Comparison of ENCODE assay signal across 15 mouse cellular contexts in genomic region chr17:8538102-8538501, GRCm38 (mm10). TPM values are rescaled to one million over a fixed set of nuclear protein-coding genes. Genes with fewer than 3 reads are reported as not detected.
DNase-seq lines count a peak whose midpoint lies in the region; ATAC-seq and TF ChIP-seq lines count a peak whose summit lies in the region.
"Had no signal": no experiment of that assay in that cellular context is flagged by ENCODE, and none has a peak within 500 bp of the region (broad histone marks: within the 10 kb centered on the region; RNA-seq: fewer than 3 reads in every experiment).

No protein-coding gene starts in this region.

- 72% methylated on average over 3 of the region's 3 CpGs for WGBS in hindbrain, postnatal 0 days
- 71% methylated on average over 3 of the region's 3 CpGs for WGBS in hindbrain, embryonic 16.5 days
- 74% methylated on average over 3 of the region's 3 CpGs for WGBS in midbrain, postnatal 0 days
- WGBS in midbrain, embryonic 10.5 days, result 75% methylated on average over 3 of the region's 3 CpGs

- no peak overlapping the region for H3K27ac ChIP-seq in hindbrain, postnatal 0 days
- H3K27ac ChIP-seq in hindbrain, embryonic 16.5 days (ENCODE audit: low read depth, low read length), result no peak overlapping the region
- no peak overlapping the region for H3K27ac ChIP-seq in midbrain, postnatal 0 days (ENCODE audit: low read depth, low read length)
- no peak overlapping the region for H3K27ac ChIP-seq in midbrain, embryonic 10.5 days (replicated peaks)
- H3K27ac ChIP-seq: heart, embryonic 15.5 days had no signal

- no peak for TF ChIP-seq POLR2A in brain, embryonic 14.5 days (IDR thresholded peaks at IDR 0.05; ENCODE audit: borderline replicate concordance, extremely low read depth, insufficient read depth, insufficient read length, poor library complexity, severe bottlenecking)

- H3K36me3 ChIP-seq in hindbrain, postnatal 0 days (ENCODE audit: insufficient read depth, low read length), result no peaks in the 10 kb centered on the region
- H3K36me3 ChIP-seq in hindbrain, embryonic 16.5 days (ENCODE audit: control insufficient read depth, insufficient read depth, low read length), result no peaks in the 10 kb centered on the region
- no peaks in the 10 kb centered on the region for H3K36me3 ChIP-seq in midbrain, postnatal 0 days (ENCODE audit: insufficient read depth, low read length)
- no peaks in the 10 kb centered on the region for H3K36me3 ChIP-seq in midbrain, embryonic 10.5 days
- H3K36me3 ChIP-seq: heart, embryonic 15.5 days had no signal

- no peak for DNase-seq in hindbrain, postnatal 0 days (ENCODE audit: low spot score)
- no peak for DNase-seq in midbrain, postnatal 0 days (ENCODE audit: low spot score)
- DNase-seq in midbrain, embryonic 10.5 days (ENCODE audit: low spot score), result no peak
- no peak for DNase-seq in brain, embryonic 14.5 days (ENCODE audit: low read depth)
- DNase-seq in thymus, postnatal 36 days, result peak; percentile 28 to 37
- no peak for DNase-seq in urinary bladder, postnatal 14 days (ENCODE audit: low spot score)
- no peak for DNase-seq in left cerebral cortex, adult 8-10 months (ENCODE audit: low spot score in 2 of 2)

- no peak overlapping the region for H3K4me3 ChIP-seq in hindbrain, postnatal 0 days (ENCODE audit: low read length)
- no peak overlapping the region for H3K4me3 ChIP-seq in hindbrain, embryonic 16.5 days (ENCODE audit: low read length)
- H3K4me3 ChIP-seq in midbrain, postnatal 0 days (ENCODE audit: low read depth, low read length), result no peak overlapping the region
- H3K4me3 ChIP-seq in midbrain, embryonic 10.5 days, result no peak overlapping the region
- H3K4me3 ChIP-seq: heart, embryonic 15.5 days had no signal

- no peak for ATAC-seq in hindbrain, postnatal 0 days
- no peak for ATAC-seq in hindbrain, embryonic 16.5 days
- ATAC-seq in midbrain, postnatal 0 days (ENCODE audit: low FRiP score), result no peak

- no peak overlapping the region for H3K4me2 ChIP-seq in hindbrain, postnatal 0 days (ENCODE audit: low read depth, low read length)
- no peak overlapping the region for H3K4me2 ChIP-seq in hindbrain, embryonic 16.5 days (ENCODE audit: low read length)
- H3K4me2 ChIP-seq in midbrain, postnatal 0 days (ENCODE audit: low read depth, low read length, poor library complexity, severe bottlenecking), result no peak overlapping the region
- H3K4me2 ChIP-seq: heart, embryonic 15.5 days had no signal

- no peak overlapping the region for H3K9ac ChIP-seq in hindbrain, postnatal 0 days (replicated peaks; ENCODE audit: low read length)
- H3K9ac ChIP-seq in hindbrain, embryonic 16.5 days (ENCODE audit: low read depth, low read length), result no peak overlapping the region
- H3K9ac ChIP-seq in midbrain, postnatal 0 days (replicated peaks; ENCODE audit: low read length, poor library complexity, severe bottlenecking), result no peak overlapping the region
- H3K9ac ChIP-seq: heart, embryonic 15.5 days had no signal

- no peaks in the 10 kb centered on the region for H3K27me3 ChIP-seq in hindbrain, postnatal 0 days (ENCODE audit: insufficient read depth, low read length)
- H3K27me3 ChIP-seq in hindbrain, embryonic 16.5 days (replicated peaks; ENCODE audit: control insufficient read depth, insufficient read depth, low read length), result no peaks in the 10 kb centered on the region
- no peaks in the 10 kb centered on the region for H3K27me3 ChIP-seq in midbrain, postnatal 0 days (ENCODE audit: insufficient read depth, low read length)
- no peaks in the 10 kb centered on the region for H3K27me3 ChIP-seq in midbrain, embryonic 10.5 days (ENCODE audit: low read depth, poor library complexity, severe bottlenecking)
- H3K27me3 ChIP-seq: heart, embryonic 15.5 days had no signal

- H3K4me1 ChIP-seq in hindbrain, postnatal 0 days (ENCODE audit: insufficient read depth, low read length), result no peaks in the 10 kb centered on the region
- H3K4me1 ChIP-seq in hindbrain, embryonic 16.5 days (ENCODE audit: control insufficient read depth, insufficient read depth, low read depth, low read length), result no peaks in the 10 kb centered on the region
- H3K4me1 ChIP-seq in midbrain, postnatal 0 days (ENCODE audit: insufficient read depth, low read length), result no peaks in the 10 kb centered on the region
- 0 out of 2 replicates have a peak, but pooled peaks cover 4% of the 10 kb centered on the region for H3K4me1 ChIP-seq in midbrain, embryonic 10.5 days
- H3K4me1 ChIP-seq: heart, embryonic 15.5 days had no signal

- no peaks in the 10 kb centered on the region for H3K9me3 ChIP-seq in hindbrain, postnatal 0 days (ENCODE audit: low read length)
- no peaks in the 10 kb centered on the region; the same call in 1 of the 2 replicates for H3K9me3 ChIP-seq in hindbrain, embryonic 16.5 days (ENCODE audit: control insufficient read depth, low read length)
- H3K9me3 ChIP-seq in midbrain, postnatal 0 days (ENCODE audit: low read length), result no peaks in the 10 kb centered on the region
- H3K9me3 ChIP-seq in midbrain, embryonic 10.5 days (replicated peaks), result no peaks in the 10 kb centered on the region
- H3K9me3 ChIP-seq: heart, embryonic 15.5 days had no signal

- TF ChIP-seq CTCF in hindbrain, postnatal 0 days (IDR thresholded peaks at IDR 0.05; ENCODE audit: low read depth), result peak; percentile 30
- TF ChIP-seq CTCF in midbrain, postnatal 0 days (IDR thresholded peaks at IDR 0.05), result 0 out of 2 replicates have a peak, but pooled peaks have one; percentile 19
- TF ChIP-seq CTCF in brain, embryonic 14.5 days (IDR thresholded peaks at IDR 0.05; ENCODE audit: borderline replicate concordance, extremely low read depth, insufficient read depth, insufficient read length), result peak; percentile 40; the same call in 1 of the 2 replicates

RNA-seq across cellular contexts. Expression of gene Pde10a, which starts 12.9 kb away (rescaled TPM):
- total RNA-seq in hindbrain, postnatal 0 days (2014; rRNA removed), result 37.8 and 38.5 TPM in 2 replicates
- 8.2 and 8.4 TPM in 2 replicates for polyA plus RNA-seq in hindbrain, postnatal 0 days (2015; fragmentation: Nextera tagmentation; extraction: Ambion mirVana)
- 10.7 and 11.3 TPM in 2 replicates for polyA plus RNA-seq in hindbrain, embryonic 16.5 days (2015; fragmentation: Nextera tagmentation; extraction: Ambion mirVana)
- 40.3 and 42.3 TPM in 2 replicates for total RNA-seq in midbrain, postnatal 0 days (2014; rRNA removed)
- polyA plus RNA-seq in midbrain, postnatal 0 days (2015; fragmentation: Nextera tagmentation; extraction: Ambion mirVana), result 7.8 and 8.6 TPM in 2 replicates
- polyA plus RNA-seq in midbrain, embryonic 10.5 days (2016; fragmentation: Nextera tagmentation; extraction: Ambion mirVana), result 4.3 and 5.3 TPM in 2 replicates
- 33.0 and 33.4 TPM in 2 replicates for polyA plus RNA-seq in brain, embryonic 14.5 days (2012; rRNA removed)
- 100 to 1,000 TPM; 174 to 238 (median 211) TPM for total RNA-seq in left cerebral cortex, adult 8-10 months (2022)
- total RNA-seq: monocyte, adult 5-6 weeks had no signal

RNA-seq across cellular contexts. Expression of gene Gm17087, which starts 28.6 kb away (rescaled TPM):
- not detected in 2 replicates for total RNA-seq in hindbrain, postnatal 0 days (2014; rRNA removed)
- polyA plus RNA-seq in hindbrain, postnatal 0 days (2015; fragmentation: Nextera tagmentation; extraction: Ambion mirVana), result not detected in 2 replicates
- polyA plus RNA-seq in hindbrain, embryonic 16.5 days (2015; fragmentation: Nextera tagmentation; extraction: Ambion mirVana), result 0.14 TPM in 1 of 2 replicates, not detected in the other
- not detected in 2 replicates for total RNA-seq in midbrain, postnatal 0 days (2014; rRNA removed)
- not detected in 2 replicates for polyA plus RNA-seq in midbrain, postnatal 0 days (2015; fragmentation: Nextera tagmentation; extraction: Ambion mirVana)
- polyA plus RNA-seq in midbrain, embryonic 10.5 days (2016; fragmentation: Nextera tagmentation; extraction: Ambion mirVana), result not detected in 2 replicates
- polyA plus RNA-seq in brain, embryonic 14.5 days (2012; rRNA removed), result not detected in 2 replicates
- total RNA-seq in left cerebral cortex, adult 8-10 months (2022), result not detected
- total RNA-seq: layer of hippocampus, adult 8-10 months; monocyte, adult 5-6 weeks had no signal
- polyA plus RNA-seq: heart, embryonic 15.5 days; intestine, embryonic 14.5 days; limb, embryonic 11.5 days; lung, embryonic 16.5 days; spleen, adult 2 months had no signal

Comparison
In these comparisons a context has a peak if more than half of its experiments do, and no peak if none do; other contexts are left out.
1. DNase-seq: peak in thymus, postnatal 36 days (2 of 2); none in hindbrain, postnatal 0 days (single experiment), midbrain, postnatal 0 days (single experiment), midbrain, embryonic 10.5 days (single experiment), brain, embryonic 14.5 days (single experiment), urinary bladder, postnatal 14 days (single experiment) and left cerebral cortex, adult 8-10 months (0 of 2).
2. Peak in every context shown above with its lines, with median percentiles within 50 percentile points of each other: CTCF ChIP-seq.